Mouse (Mus musculus) heart, adult 2 months (tissue): ENCODE results near the gene Kif18b.

Source experiments
- CTCF ChIP-seq: fragments of 200-600 bp; IDR thresholded peaks from 2 replicates; pipeline ENCODE4 v1.8.1; 2022; ENCODE audit warnings: antibody characterized with exemption, mild to moderate bottlenecking, moderate library complexity
- EP300 ChIP-seq: fragments of 200-500 bp; IDR thresholded peaks from 2 replicates; pipeline ENCODE4 v1.6.1; 2011; ENCODE audit warnings: low read depth, low read length, control low read depth; ENCODE audit not compliant: insufficient read depth
- POLR2A ChIP-seq: fragments of 200-500 bp; IDR thresholded peaks from 2 replicates; pipeline ENCODE4 v1.6.1; 2011; ENCODE audit warnings: mild to moderate bottlenecking, low read depth, low read length, control low read depth; ENCODE audit not compliant: insufficient read depth

DNA sequence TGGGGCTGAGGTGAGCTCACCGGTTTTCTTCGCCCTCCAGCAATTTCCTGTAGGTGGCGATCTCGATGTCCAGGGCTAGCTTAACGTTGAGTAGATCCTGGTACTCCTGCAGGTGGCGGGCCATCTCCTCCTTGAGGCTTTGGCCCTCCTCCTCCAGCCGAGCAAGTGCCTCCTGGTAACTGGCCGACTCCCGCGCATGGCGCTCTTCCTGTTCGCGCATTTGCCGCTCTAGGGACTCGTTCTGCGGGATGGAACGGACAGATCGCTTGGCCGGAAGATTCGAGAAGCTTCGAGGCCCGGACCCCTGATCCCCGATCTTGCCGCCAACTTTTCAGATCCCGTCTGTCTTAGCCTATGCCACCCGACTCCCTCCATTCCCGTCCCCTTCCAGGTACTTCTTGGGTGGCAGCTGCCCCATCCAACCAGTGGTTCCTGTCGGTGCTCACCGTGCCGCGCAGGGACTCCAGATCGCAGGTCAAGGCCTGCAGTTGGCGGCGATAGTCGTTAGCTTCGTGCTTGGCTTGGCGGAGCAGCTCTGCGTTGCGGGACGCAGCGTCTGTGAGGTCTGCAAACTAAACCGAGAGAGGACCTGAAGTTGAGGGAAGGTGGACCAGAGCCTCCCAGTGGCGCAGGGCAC, 31.8 kb downstream of the Kif18b start:
- TF ChIP-seq POLR2A = no peak
- TF ChIP-seq EP300 = no peak
- peak; percentile 81 for TF ChIP-seq CTCF
